Mouse (Mus musculus) A20 (cell line): ENCODE measurements around the gene Tnfrsf9.

Experiments
- DNase-seq: peaks from one replicate; pipeline ENCODE4 v3.0.0-alpha.2; 2011; ENCODE audit warnings: low read depth, low spot score

The Tnfrsf9 gene

GRCm38 (mm10) chr4:150979455-150979854 lies 65.1 kb downstream of the Tnfrsf9 start:
- no peak for DNase-seq

- peak; percentile 39 for DNase-seq
These were observed 65.8 kb downstream of the Tnfrsf9 start for GRCm38 (mm10) chr4:150980153-150980552.

- DNase-seq, result peak; percentile 69
These were observed 75.8 kb downstream of the Tnfrsf9 start for GRCm38 (mm10) chr4:150990148-150990547.
